Mouse (Mus musculus): Measurements from ENCODE around the gene Parp1.
A peak's percentile ranks its signal among the peaks of the same experiment; 100 is the strongest.
"Not testable (repeated sequence)": the region's sequence is repeated elsewhere in the genome, so short reads cannot be mapped to it uniquely, and the experiment has no call there.

The Parp1 gene

GRCm38 (mm10) chr1:180637796-180638195, 69.1 kb downstream of the Parp1 start:
- not testable (repeated sequence) for DNase-seq (ENCODE audit: low spot score)

GRCm38 (mm10) chr1:180639416-180640401, 71.0 kb downstream of the Parp1 start:
- peak; percentile 32 for DNase-seq (ENCODE audit: low spot score)

- peak; percentile 71 for DNase-seq (ENCODE audit: low spot score)
Measured at GRCm38 (mm10) chr1:180640605-180641125, 71.9 kb downstream of the Parp1 start.

GRCm38 (mm10) chr1:180641137-180641517, 72.4 kb downstream of the Parp1 start, which contains the start of gene Lin9:
TSS of gene Lin9 (plus strand) at chr1:180641150.
- peak; percentile 96 for DNase-seq (ENCODE audit: low spot score)

GRCm38 (mm10) chr1:180641518-180642227, 72.9 kb downstream of the Parp1 start:
- peak; percentile 66 for DNase-seq (ENCODE audit: low spot score)

GRCm38 (mm10) chr1:180642228-180642564, 73.5 kb downstream of the Parp1 start:
- DNase-seq (ENCODE audit: low spot score) = no peak
